Mouse (Mus musculus): ENCODE results near the gene Bhlhb9. TPM values are rescaled to one million over a fixed set of nuclear protein-coding genes. Genes with fewer than 3 reads are reported as not detected.
"Not testable (repeated sequence)": the region's sequence is repeated elsewhere in the genome, so short reads cannot be mapped to it uniquely, and the experiment has no call there.

Gene Bhlhb9
- polyA plus RNA-seq (2012; rRNA removed), result 41.7 and 42.0 TPM in 2 replicates

GRCm38 (mm10) chrX:135797212-135797644, at the start of gene Bhlhb9:
Bhlhb9 (plus strand) TSS chrX:135797594.
- peak; percentile 38; the same call in 1 of the 2 replicates for TF ChIP-seq CTCF (IDR thresholded peaks at IDR 0.05; ENCODE audit: extremely low read depth, insufficient read depth, low read length)
- peak within 1 kb of the TSS; percentile 75 for H3K4me3 ChIP-seq (ENCODE audit: insufficient read depth, low read length)
- not testable (repeated sequence) for H3K4me1 ChIP-seq (ENCODE audit: control insufficient read depth, insufficient read depth, low read length)
- H3K27ac ChIP-seq (ENCODE audit: insufficient read depth, low read length), result peak within 1 kb of the TSS; percentile 33; the same call in 1 of the 2 replicates

- H3K27ac ChIP-seq (ENCODE audit: insufficient read depth, low read length), result no peak overlapping the region
- TF ChIP-seq POLR2A (IDR thresholded peaks at IDR 0.05; ENCODE audit: extremely low read depth, insufficient read depth, low read length) (no peak), CTCF (IDR thresholded peaks at IDR 0.05; ENCODE audit: extremely low read depth, insufficient read depth, low read length) (peak; percentile 73)
- no peaks in the 10 kb centered on the region for H3K4me1 ChIP-seq (ENCODE audit: control insufficient read depth, insufficient read depth, low read length)
- H3K4me3 ChIP-seq (ENCODE audit: insufficient read depth, low read length), result no peak overlapping the region
These were observed 44.6 kb upstream of the Bhlhb9 start for GRCm38 (mm10) chrX:135752832-135753231.

GRCm38 (mm10) chrX:135761707-135762106, 35.7 kb upstream of the Bhlhb9 start:
- Histone ChIP-seq H3K27ac (ENCODE audit: insufficient read depth, low read length) (no peak overlapping the region), H3K4me1 (ENCODE audit: control insufficient read depth, insufficient read depth, low read length) (no peaks in the 10 kb centered on the region; the same call in 1 of the 2 replicates), H3K4me3 (ENCODE audit: insufficient read depth, low read length) (no peak overlapping the region)
- TF ChIP-seq POLR2A (IDR thresholded peaks at IDR 0.05; ENCODE audit: extremely low read depth, insufficient read depth, low read length) (no peak), CTCF (IDR thresholded peaks at IDR 0.05; ENCODE audit: extremely low read depth, insufficient read depth, low read length) (peak; percentile 25; the same call in 1 of the 2 replicates)

- H3K4me3 ChIP-seq (ENCODE audit: insufficient read depth, low read length), result no peak overlapping the region
- H3K27ac ChIP-seq (ENCODE audit: insufficient read depth, low read length), result no peak overlapping the region
- TF ChIP-seq POLR2A (IDR thresholded peaks at IDR 0.05; ENCODE audit: extremely low read depth, insufficient read depth, low read length) (no peak), CTCF (IDR thresholded peaks at IDR 0.05; ENCODE audit: extremely low read depth, insufficient read depth, low read length) (no peak)
- no peaks in the 10 kb centered on the region for H3K4me1 ChIP-seq (ENCODE audit: control insufficient read depth, insufficient read depth, low read length)
These were observed 29.3 kb upstream of the Bhlhb9 start for GRCm38 (mm10) chrX:135768043-135768548.

GRCm38 (mm10) chrX:135768565-135768964, 28.8 kb upstream of the Bhlhb9 start:
- H3K4me3 ChIP-seq (ENCODE audit: insufficient read depth, low read length), result no peak overlapping the region
- TF ChIP-seq POLR2A (IDR thresholded peaks at IDR 0.05; ENCODE audit: extremely low read depth, insufficient read depth, low read length) (no peak), CTCF (IDR thresholded peaks at IDR 0.05; ENCODE audit: extremely low read depth, insufficient read depth, low read length) (no peak)
- no peaks in the 10 kb centered on the region for H3K4me1 ChIP-seq (ENCODE audit: control insufficient read depth, insufficient read depth, low read length)
- H3K27ac ChIP-seq (ENCODE audit: insufficient read depth, low read length), result no peak overlapping the region

- TF ChIP-seq CTCF (IDR thresholded peaks at IDR 0.05; ENCODE audit: extremely low read depth, insufficient read depth, low read length) (no peak), POLR2A (IDR thresholded peaks at IDR 0.05; ENCODE audit: extremely low read depth, insufficient read depth, low read length) (no peak)
- H3K27ac ChIP-seq (ENCODE audit: insufficient read depth, low read length), result no peak overlapping the region; the same call in 1 of the 2 replicates
- H3K4me3 ChIP-seq (ENCODE audit: insufficient read depth, low read length), result no peak overlapping the region
- no peaks in the 10 kb centered on the region for H3K4me1 ChIP-seq (ENCODE audit: control insufficient read depth, insufficient read depth, low read length)
These were observed 5.9 kb upstream of the Bhlhb9 start for GRCm38 (mm10) chrX:135791536-135791935.

- no peak overlapping the region for H3K27ac ChIP-seq (ENCODE audit: insufficient read depth, low read length)
- TF ChIP-seq POLR2A (IDR thresholded peaks at IDR 0.05; ENCODE audit: extremely low read depth, insufficient read depth, low read length) (no peak), CTCF (IDR thresholded peaks at IDR 0.05; ENCODE audit: extremely low read depth, insufficient read depth, low read length) (no peak)
These were observed 5.1 kb upstream of the Bhlhb9 start for GRCm38 (mm10) chrX:135792326-135792725.

GRCm38 (mm10) chrX:135795591-135796304, 1.6 kb upstream of the Bhlhb9 start:
- H3K4me1 ChIP-seq (ENCODE audit: control insufficient read depth, insufficient read depth, low read length), result not testable (repeated sequence)
- TF ChIP-seq POLR2A (IDR thresholded peaks at IDR 0.05; ENCODE audit: extremely low read depth, insufficient read depth, low read length), result peak; percentile 38; the same call in 1 of the 2 replicates

More at GRCm38 (mm10) chrX:135792326-135792725, 5.1 kb upstream of the Bhlhb9 start:
- no peak overlapping the region for H3K4me3 ChIP-seq (ENCODE audit: insufficient read depth, low read length)
- no peaks in the 10 kb centered on the region for H3K4me1 ChIP-seq (ENCODE audit: control insufficient read depth, insufficient read depth, low read length)

GRCm38 (mm10) chrX:135796305-135797211, 836 bp upstream of the Bhlhb9 start:
- H3K27ac ChIP-seq (ENCODE audit: insufficient read depth, low read length), result peak overlapping the region; percentile 33; the same call in 1 of the 2 replicates

More at GRCm38 (mm10) chrX:135795591-135796304, 1.6 kb upstream of the Bhlhb9 start:
- Histone ChIP-seq H3K4me3 (ENCODE audit: insufficient read depth, low read length) (peak overlapping the region; percentile 75), H3K27ac (ENCODE audit: insufficient read depth, low read length) (0 out of 2 replicates have a peak overlapping the region, but pooled peaks have one; percentile 33)

More at GRCm38 (mm10) chrX:135796305-135797211, 836 bp upstream of the Bhlhb9 start:
- peak overlapping the region; percentile 75 for H3K4me3 ChIP-seq (ENCODE audit: insufficient read depth, low read length)
- not testable (repeated sequence) for H3K4me1 ChIP-seq (ENCODE audit: control insufficient read depth, insufficient read depth, low read length)

All from cortical plate, adult 2 months (tissue).